Mouse (Mus musculus) T-helper 1 cell (primary cell): ENCODE results near the gene Cyp2g1.
"Not testable (repeated sequence)": the region's sequence is repeated elsewhere in the genome, so short reads cannot be mapped to it uniquely, and the experiment has no call there.

Source experiments
- in situ Hi-C: fragments of 300-600 bp; cut with MboI, MseI; formaldehyde crosslinking; loops from one replicate; pipeline ENCODE4 v1.15.1; 2025; ENCODE audit warnings: high pct_unique_total_duplicates

Cyp2g1 gene

GRCm38 (mm10) chr7:26808592-26808991, at the start of gene Cyp2g1:
Cyp2g1 (plus strand) TSS chr7:26808892.
- in situ Hi-C loops, result no loop called here

DNA sequence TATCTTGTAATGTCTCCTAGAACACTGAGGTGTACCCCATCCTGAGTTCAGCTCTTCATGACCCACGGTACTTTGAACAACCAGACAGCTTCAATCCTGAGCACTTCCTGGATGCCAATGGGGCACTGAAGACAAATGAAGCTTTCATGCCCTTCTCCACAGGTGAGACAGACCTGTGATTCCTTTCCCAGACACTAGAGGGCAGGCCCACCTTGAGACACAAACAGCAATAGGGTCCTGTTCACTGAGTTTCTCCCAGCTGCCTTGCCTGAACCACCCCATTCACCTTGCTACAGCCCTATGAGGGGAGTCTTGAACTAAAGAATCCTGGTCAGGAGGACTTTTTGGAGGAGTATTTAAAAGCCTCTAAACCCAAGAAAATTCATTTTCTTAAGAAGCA, 41.6 kb upstream of the Cyp2g1 start:
- in situ Hi-C loops, result no loop called here

- in situ Hi-C loops, result loop anchor here (10.0 kb wide), 1 partner anchor 355 kb away; no protein-coding TSS in a partner anchor
Observed at GRCm38 (mm10) chr7:26769881-26770470, 38.7 kb upstream of the Cyp2g1 start.

DNA sequence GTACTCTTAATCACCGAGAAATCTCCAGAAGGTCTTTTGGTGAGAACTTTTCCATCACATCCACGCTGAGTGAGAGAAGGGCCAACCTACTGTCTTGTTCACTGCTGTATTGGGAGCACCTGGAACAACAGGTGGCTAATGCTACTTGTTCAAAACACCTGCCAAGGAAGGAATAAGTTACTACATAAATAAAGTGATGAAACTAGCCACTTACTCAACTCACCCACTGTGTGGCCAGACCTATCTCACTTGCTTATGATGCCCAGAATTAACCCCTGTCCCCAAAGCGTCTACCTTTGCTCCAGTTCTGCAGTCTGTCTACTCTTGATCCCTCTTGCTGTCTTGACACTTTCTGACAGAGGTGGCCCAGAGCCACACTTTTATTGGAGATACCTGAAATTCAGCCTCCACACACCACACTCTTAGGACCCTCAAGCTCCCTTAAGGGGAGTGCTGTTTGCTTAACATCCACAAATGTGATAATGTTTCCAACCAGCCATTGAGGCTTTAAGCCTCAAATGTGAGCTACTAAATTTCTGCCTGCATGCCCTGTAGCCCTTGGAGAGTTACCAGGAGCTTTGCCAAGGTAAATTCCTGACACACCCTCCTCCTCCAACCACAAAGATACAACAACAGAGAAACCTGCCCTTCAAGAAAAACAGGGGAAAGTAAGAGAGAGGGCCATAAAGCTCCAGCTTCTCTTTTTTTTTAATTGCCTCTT, 35.7 kb upstream of the Cyp2g1 start:
- in situ Hi-C loops, result loop anchor here (10.0 kb wide), 1 partner anchor 352 kb away; no protein-coding TSS in a partner anchor

DNA sequence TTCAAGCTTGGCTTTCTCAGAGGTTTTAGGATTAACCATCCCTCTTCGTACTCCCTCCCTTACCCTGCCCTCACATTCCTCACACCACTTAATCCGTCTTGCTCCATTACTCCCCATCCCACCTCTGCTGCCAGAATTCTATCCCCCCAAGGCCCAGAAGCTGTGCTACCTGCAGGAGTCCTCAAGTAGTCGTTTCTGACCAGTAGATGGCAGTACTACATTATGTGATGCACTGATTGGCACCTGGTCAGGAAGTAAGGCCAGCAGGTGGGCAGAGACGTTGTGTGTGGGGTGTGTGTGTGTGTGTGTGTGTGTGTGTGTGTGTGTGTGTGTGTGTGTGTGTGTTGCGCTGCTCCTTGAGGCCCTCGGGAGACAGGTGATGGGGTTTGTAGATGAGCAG, 32.8 kb upstream of the Cyp2g1 start:
- in situ Hi-C loops, result loop anchor here (10.0 to 25.0 kb wide), 2 partner anchors 349 to 486 kb away; partner anchors contain the start of gene Numbl

- in situ Hi-C loops, result loop anchor here (10.0 to 25.0 kb wide), 2 partner anchors 347 to 484 kb away; partner anchors contain the start of gene Numbl
Observed at GRCm38 (mm10) chr7:26777806-26778205, 30.9 kb upstream of the Cyp2g1 start.

GRCm38 (mm10) chr7:26778474-26778873, 30.2 kb upstream of the Cyp2g1 start:
- in situ Hi-C loops, result loop anchor here (10.0 to 25.0 kb wide), 2 partner anchors 346 to 484 kb away; partner anchors contain the start of gene Numbl

GRCm38 (mm10) chr7:26779799-26780416, 28.8 kb upstream of the Cyp2g1 start:
- in situ Hi-C loops, result loop anchor here (10.0 to 25.0 kb wide), 3 partner anchors 345 to 685 kb away; partner anchors contain the start of gene Numbl

- in situ Hi-C loops, result loop anchor here (10.0 to 25.0 kb wide), 2 partner anchors 482 to 686 kb away; partner anchors contain the start of gene Numbl
Observed at GRCm38 (mm10) chr7:26780510-26780909, 28.2 kb upstream of the Cyp2g1 start.

DNA sequence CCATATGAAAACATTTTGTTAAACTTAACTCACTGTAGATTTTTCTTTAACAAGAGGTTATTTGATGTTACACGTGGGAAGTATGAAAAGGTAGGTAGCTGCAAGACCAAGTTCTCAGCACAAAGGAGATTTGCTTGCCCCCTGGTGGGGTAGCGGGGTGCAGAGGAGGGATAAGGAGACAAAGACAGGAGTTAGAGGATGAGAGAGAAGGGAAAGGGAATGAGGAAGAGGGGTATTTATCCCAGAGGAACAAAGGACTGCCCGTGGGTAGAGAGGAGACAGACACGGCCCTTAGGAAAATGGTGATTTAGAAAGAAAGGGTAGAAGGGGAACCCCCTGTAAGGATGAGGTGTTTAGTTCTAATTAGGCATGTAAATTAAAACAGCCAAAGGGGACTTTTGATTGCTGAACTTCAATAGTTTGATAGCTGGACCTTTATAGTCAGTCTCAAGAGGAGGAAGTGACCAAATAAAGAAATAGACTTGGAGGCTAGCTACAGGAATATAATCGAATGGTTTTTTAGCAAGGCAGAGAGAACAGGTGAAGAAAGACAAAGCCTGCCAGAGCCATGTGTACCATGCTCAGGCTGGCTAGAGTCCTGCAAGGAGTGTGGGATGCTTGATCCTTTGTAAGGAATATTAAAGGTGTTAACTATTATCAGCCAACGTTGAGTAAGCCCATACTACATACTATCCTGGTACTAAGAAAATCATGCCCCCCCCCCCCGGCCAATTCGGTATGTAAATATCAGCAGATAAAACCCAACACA, 27.5 kb upstream of the Cyp2g1 start:
- in situ Hi-C loops, result loop anchor here (10.0 to 25.0 kb wide), 2 partner anchors 481 to 686 kb away; partner anchors contain the start of gene Numbl

DNA sequence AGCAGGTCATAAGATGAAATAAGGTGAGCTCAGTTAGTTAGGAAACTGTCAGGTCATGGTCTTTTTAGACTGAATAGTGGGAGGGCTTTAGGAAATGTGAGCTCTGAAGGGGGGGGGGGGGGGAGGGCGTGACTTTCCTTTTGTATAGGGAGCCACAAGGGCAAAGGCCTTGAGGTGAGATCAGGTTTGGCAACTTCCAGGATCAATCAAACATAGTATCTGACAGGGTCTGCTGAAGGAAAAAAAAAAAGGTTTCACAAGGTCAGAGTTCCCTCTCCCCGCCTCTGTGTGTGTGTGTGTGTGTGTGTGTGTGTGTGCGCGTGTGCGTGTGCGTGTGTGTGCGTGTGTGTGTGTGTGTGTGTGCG, 26.9 kb upstream of the Cyp2g1 start:
- in situ Hi-C loops, result loop anchor here (10.0 to 25.0 kb wide), 2 partner anchors 481 to 687 kb away; partner anchors contain the start of gene Numbl

- in situ Hi-C loops, result loop anchor here (10.0 to 25.0 kb wide), 2 partner anchors 479 to 688 kb away; partner anchors contain the start of gene Numbl
Observed at GRCm38 (mm10) chr7:26783163-26783562, 25.5 kb upstream of the Cyp2g1 start.

- in situ Hi-C loops, result loop anchor here (10.0 to 25.0 kb wide), 2 partner anchors 476 to 691 kb away; partner anchors contain the start of gene Numbl
Observed at GRCm38 (mm10) chr7:26786013-26786412, 22.7 kb upstream of the Cyp2g1 start.

DNA sequence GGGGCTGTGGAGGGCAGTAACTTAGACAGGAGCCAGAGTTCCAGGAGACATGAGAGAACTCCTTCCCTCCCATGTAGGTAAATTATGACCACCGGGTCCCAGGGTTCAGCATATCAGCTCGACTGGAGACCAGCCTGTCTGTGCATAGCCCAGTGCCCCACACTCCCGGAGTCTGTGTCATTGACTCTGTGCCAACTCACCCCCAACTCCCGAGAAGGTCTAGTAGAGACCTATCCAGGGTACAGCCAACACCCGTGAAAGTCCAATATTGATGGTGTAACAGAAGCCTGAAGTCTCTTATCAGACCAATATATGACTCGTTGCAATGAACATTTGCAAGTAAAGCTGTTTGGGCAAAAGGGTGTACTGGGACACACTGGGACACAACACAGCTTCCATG, 18.7 kb upstream of the Cyp2g1 start:
- in situ Hi-C loops, result loop anchor here (10.0 to 25.0 kb wide), 2 partner anchors 472 to 695 kb away; partner anchors contain the start of gene Numbl

DNA sequence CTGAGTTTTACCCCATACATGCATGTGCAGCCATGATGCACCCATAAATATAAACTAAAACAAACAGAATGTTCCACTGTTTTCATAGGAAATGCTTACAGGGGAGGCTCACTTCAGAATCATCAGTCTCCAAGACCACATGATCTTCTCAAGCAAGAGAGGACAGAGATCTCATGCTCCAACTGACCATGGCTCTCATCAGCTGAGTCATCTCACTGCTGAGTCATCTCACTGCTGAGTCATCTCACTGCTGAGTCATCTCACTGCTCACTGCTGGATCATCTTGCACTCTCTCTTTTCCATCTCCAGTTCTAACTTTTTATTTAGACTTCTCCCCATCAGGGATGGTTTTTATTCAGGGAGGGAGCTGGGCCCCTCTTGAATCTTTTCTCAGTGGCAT, 8.6 kb upstream of the Cyp2g1 start:
- in situ Hi-C loops, result no loop called here

DNA sequence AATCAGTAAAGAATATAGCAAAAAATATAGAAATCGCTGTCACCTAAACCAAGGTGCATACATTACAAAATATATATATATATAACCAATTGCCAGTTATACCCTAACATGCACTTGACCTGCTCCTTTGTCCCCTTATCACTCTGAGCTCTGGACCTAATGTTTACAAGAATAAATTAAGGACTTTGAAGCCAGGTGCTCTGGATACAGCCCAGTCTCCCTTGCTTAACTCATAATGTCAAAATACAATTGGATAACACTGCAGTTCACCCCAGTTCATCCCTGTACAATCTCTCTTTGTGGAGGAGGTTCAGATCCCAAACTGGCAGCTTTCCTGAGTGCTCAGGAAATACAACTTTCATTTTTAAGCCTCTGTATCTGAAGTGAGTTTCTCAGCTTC, 7.7 kb upstream of the Cyp2g1 start:
- in situ Hi-C loops, result no loop called here

DNA sequence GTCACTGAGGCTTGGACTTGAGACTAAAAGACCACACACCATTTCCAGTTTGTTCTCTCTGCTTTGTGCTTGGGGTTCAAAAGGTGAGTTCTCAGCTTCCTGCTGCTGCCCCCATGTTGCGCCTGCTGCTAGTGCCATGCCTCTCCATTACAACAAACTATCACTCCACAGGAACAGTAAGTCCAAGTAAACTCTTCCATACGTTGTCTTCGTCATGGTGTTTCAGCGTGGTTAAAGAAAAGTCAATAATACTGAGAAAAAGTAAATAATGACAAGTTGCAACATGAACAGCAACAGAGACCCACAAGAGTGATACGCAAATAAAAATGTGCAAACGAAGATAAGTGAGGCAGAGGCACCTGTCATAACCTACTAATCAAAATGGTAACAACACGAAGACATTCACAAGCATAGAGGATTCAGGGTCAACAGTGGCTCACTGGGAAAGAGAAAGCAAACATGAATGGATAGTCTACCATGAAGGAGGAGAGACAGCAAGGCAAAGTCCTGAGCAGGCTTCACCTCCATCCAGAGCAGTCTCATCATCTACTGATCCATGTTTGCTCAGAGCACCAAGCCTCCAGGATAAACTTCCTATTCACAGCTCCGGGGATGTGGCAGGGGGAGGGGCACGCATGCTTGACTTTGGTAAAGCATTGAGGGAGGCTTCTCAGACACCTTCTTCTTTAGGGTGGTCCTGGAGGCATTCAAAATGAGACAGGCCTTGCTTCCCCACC, 23.0 kb downstream of the Cyp2g1 start:
- in situ Hi-C loops, result loop anchor here (5.0 kb wide), 1 partner anchor 529 kb away; no protein-coding TSS in a partner anchor

DNA sequence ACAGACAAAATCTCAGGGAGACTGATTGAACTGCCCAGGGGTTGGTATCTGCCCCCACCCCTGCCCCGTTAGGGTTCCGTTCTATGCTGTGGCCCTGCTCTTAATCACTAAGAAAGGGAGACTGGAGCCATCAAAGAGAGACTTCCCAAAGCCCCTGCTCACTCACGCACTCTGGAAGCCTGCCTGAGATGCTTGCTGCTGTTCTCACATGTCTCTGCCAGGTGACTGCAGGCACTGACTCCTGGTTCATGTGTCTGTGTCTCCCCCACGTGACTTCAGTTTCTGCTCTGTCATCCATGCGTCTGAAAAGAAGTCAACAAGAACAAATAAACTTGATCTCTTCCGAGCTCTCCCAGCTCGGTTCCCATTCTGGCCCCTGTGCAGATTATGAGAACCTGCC, 24.0 kb downstream of the Cyp2g1 start:
- in situ Hi-C loops, result loop anchor here (5.0 kb wide), 1 partner anchor 530 kb away; no protein-coding TSS in a partner anchor

DNA sequence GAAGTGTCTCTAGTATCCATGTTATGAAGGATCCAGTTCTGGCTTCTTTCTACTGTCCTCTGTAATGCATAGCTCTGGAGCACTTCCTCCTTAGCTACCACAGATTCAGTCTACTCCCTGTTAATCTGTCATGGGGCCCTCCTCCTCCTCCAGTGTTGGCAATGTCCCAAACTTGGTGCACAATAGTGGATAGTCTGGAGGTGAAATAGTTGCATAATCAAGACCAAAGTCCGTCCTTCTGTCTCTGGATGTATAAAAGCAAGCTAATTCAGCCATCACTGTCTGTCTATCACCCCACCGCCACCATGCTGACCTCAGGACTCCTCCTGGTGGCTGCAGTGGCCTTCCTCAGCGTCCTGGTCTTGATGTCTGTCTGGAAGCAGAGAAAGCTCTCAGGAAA, 26.4 kb downstream of the Cyp2g1 start, which contains the start of gene Cyp2a5:
Gene Cyp2a5, plus strand, starts transcription at position 247 of the 400 bp plus-strand sequence.
- in situ Hi-C loops, result not testable (repeated sequence)

DNA sequence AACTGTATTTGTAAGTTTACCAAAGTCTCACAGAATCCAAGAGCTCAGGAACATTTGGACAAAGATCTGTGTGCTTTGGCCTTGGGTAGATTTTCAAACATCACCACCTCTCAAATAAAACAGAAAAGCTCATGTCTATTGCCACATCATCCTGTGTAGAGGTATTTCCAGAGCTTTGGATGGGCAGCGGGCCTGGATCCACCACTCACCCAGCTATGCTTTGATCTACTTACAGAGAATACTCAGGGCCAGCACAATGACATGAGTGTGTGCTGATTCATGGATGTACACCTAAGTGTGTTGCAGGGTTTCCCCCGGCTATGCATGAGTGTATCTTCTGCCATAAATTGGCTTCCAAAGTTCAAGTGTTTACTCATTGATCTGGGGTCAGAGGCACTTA, 34.7 kb downstream of the Cyp2g1 start:
- in situ Hi-C loops, result loop anchor here (5.0 kb wide), 1 partner anchor 109 kb away; no protein-coding TSS in a partner anchor
